Comparison of ENCODE assay signal across 8 mouse cellular contexts in genomic region chr8:123253451-123254098, GRCm38 (mm10). TPM values are rescaled to one million over a fixed set of nuclear protein-coding genes. Genes with fewer than 3 reads are reported as not detected.
DNase-seq lines count a peak whose midpoint lies in the region; ATAC-seq and TF ChIP-seq lines count a peak whose summit lies in the region.

No protein-coding gene starts in this region.

- no peak for DNase-seq in liver, postnatal 0 days
- DNase-seq in right cerebral cortex, postnatal 14 days, result no peak
- no peak for DNase-seq in cerebellum, postnatal 14 days
- no peak for DNase-seq in layer of hippocampus, postnatal 10 days (ENCODE audit: low spot score in 2 of 2)

- H3K4me3 ChIP-seq in megakaryocyte, embryonic 14.5 days (replicated peaks), result peak overlapping the region; percentile 98
- peak overlapping the region; percentile 89 for H3K4me3 ChIP-seq in brown adipose tissue, adult 24 weeks (ENCODE audit: insufficient read depth, low read depth, low read length)
- peak overlapping the region; percentile 97 for H3K4me3 ChIP-seq in hindbrain, embryonic 13.5 days
- peak overlapping the region; percentile 90 for H3K4me3 ChIP-seq in liver, postnatal 0 days (ENCODE audit: low read depth, low read length)

- H3K9ac ChIP-seq in hindbrain, embryonic 13.5 days, result peak overlapping the region; percentile 99
- H3K9ac ChIP-seq in liver, postnatal 0 days (replicated peaks), result peak overlapping the region; percentile 93

- H3K36me3 ChIP-seq in megakaryocyte, embryonic 14.5 days (replicated peaks; ENCODE audit: low read length), result peaks cover 68% of the 10 kb centered on the region
- H3K36me3 ChIP-seq in hindbrain, embryonic 13.5 days, result peaks cover 65% of the 10 kb centered on the region
- H3K36me3 ChIP-seq in liver, postnatal 0 days (replicated peaks; ENCODE audit: insufficient read depth, low read length), result peaks cover 36% of the 10 kb centered on the region

- no peak for TF ChIP-seq EP300 in liver, postnatal 0 days (IDR thresholded peaks at IDR 0.05; ENCODE audit: low read depth)

- H3K27ac ChIP-seq in brown adipose tissue, adult 24 weeks (replicated peaks; ENCODE audit: low read depth, low read length), result peak overlapping the region; percentile 59
- H3K27ac ChIP-seq in hindbrain, embryonic 13.5 days, result peak overlapping the region; percentile 94
- H3K27ac ChIP-seq in liver, postnatal 0 days (ENCODE audit: low read depth), result peak overlapping the region; percentile 92

- H3K27me3 ChIP-seq in megakaryocyte, embryonic 14.5 days (replicated peaks), result no peaks in the 10 kb centered on the region
- no peaks in the 10 kb centered on the region for H3K27me3 ChIP-seq in hindbrain, embryonic 13.5 days
- H3K27me3 ChIP-seq in liver, postnatal 0 days (ENCODE audit: insufficient read depth, low read length), result no peaks in the 10 kb centered on the region

- peaks cover 51% of the 10 kb centered on the region for H3K4me1 ChIP-seq in megakaryocyte, embryonic 14.5 days
- H3K4me1 ChIP-seq in brown adipose tissue, adult 24 weeks (ENCODE audit: control insufficient read depth, insufficient read depth, insufficient read length, low read length), result peaks cover 8% of the 10 kb centered on the region; the same call in 1 of the 2 replicates
- peaks cover 39% of the 10 kb centered on the region for H3K4me1 ChIP-seq in hindbrain, embryonic 13.5 days (replicated peaks)
- peaks cover 18% of the 10 kb centered on the region for H3K4me1 ChIP-seq in liver, postnatal 0 days (ENCODE audit: insufficient read depth)

- no peak for TF ChIP-seq CTCF in liver, postnatal 0 days (IDR thresholded peaks at IDR 0.05; ENCODE audit: low read depth)

- no peaks in the 10 kb centered on the region for H3K9me3 ChIP-seq in megakaryocyte, embryonic 14.5 days
- H3K9me3 ChIP-seq in hindbrain, embryonic 13.5 days, result no peaks in the 10 kb centered on the region
- no peaks in the 10 kb centered on the region for H3K9me3 ChIP-seq in liver, postnatal 0 days (ENCODE audit: low read length)

- WGBS in hindbrain, embryonic 13.5 days, result under 1% methylated on average over 39 of the region's 40 CpGs
- under 1% methylated on average over 36 of the region's 40 CpGs for WGBS in liver, postnatal 0 days (ENCODE audit: insufficient replicate concordance)

- no peak for ATAC-seq in megakaryocyte, adult 5-6 weeks (ENCODE audit: poor library complexity, severe bottlenecking)
- ATAC-seq in hindbrain, embryonic 13.5 days (ENCODE audit: low FRiP score), result peak; percentile 47
- peak; percentile 16 for ATAC-seq in liver, postnatal 0 days

- H3K4me2 ChIP-seq in hindbrain, embryonic 13.5 days, result peak overlapping the region; percentile 99
- H3K4me2 ChIP-seq in liver, postnatal 0 days (ENCODE audit: low read depth, low read length), result peak overlapping the region; percentile 77

RNA-seq across cellular contexts. Expression of gene Zfp276, which starts 0.4 kb away (rescaled TPM):
- 5.0 and 11.6 TPM in 2 replicates for polyA plus RNA-seq in megakaryocyte, embryonic 14.5 days (2012; ENCODE audit: insufficient read depth, low replicate concordance)
- total RNA-seq in megakaryocyte, adult 5-6 weeks (2015), result 13.5 and 16.4 TPM in 2 replicates
- 15.7 and 30.6 TPM in 2 replicates for total RNA-seq in megakaryocyte, adult 5-6 weeks (2017)
- 3.3 and 7.7 TPM in 2 replicates for polyA plus RNA-seq in brown adipose tissue, adult 24 weeks (2012; ENCODE audit: insufficient read depth, insufficient read length, missing spikeins)
- 24.3 and 26.0 TPM in 2 replicates for polyA plus RNA-seq in hindbrain, embryonic 13.5 days (2015; fragmentation: Nextera tagmentation; extraction: Ambion mirVana)
- polyA plus RNA-seq in liver, postnatal 0 days (2015; fragmentation: Nextera tagmentation; extraction: Ambion mirVana), result 4.9 and 5.5 TPM in 2 replicates
- 10 to 100 TPM; 23.5 to 26.1 TPM for total RNA-seq in layer of hippocampus, postnatal 10 days (2021)

RNA-seq across cellular contexts. Expression of gene Vps9d1, which starts 0.6 kb away (rescaled TPM):
- 49.9 and 179 TPM in 2 replicates for polyA plus RNA-seq in megakaryocyte, embryonic 14.5 days (2012; ENCODE audit: insufficient read depth, low replicate concordance)
- total RNA-seq in megakaryocyte, adult 5-6 weeks (2015), result 19.3 and 19.7 TPM in 2 replicates
- 23.8 and 27.7 TPM in 2 replicates for total RNA-seq in megakaryocyte, adult 5-6 weeks (2017)
- 7.7 and 8.5 TPM in 2 replicates for polyA plus RNA-seq in brown adipose tissue, adult 24 weeks (2012; ENCODE audit: insufficient read depth, insufficient read length, missing spikeins)
- 51.1 and 52.9 TPM in 2 replicates for polyA plus RNA-seq in hindbrain, embryonic 13.5 days (2015; fragmentation: Nextera tagmentation; extraction: Ambion mirVana)
- 3.9 and 4.5 TPM in 2 replicates for polyA plus RNA-seq in liver, postnatal 0 days (2015; fragmentation: Nextera tagmentation; extraction: Ambion mirVana)
- total RNA-seq in layer of hippocampus, postnatal 10 days (2021), result 10 to 100 TPM; 58.4 to 63.4 TPM

RNA-seq across cellular contexts. Expression of gene Spata2l, which starts 17.5 kb away (rescaled TPM):
- 5.3 and 6.1 TPM in 2 replicates for polyA plus RNA-seq in megakaryocyte, embryonic 14.5 days (2012; ENCODE audit: insufficient read depth, low replicate concordance)
- total RNA-seq in megakaryocyte, adult 5-6 weeks (2015), result 5.4 and 5.5 TPM in 2 replicates
- total RNA-seq in megakaryocyte, adult 5-6 weeks (2017), result 2.2 and 4.7 TPM in 2 replicates
- 1.4 and 1.9 TPM in 2 replicates for polyA plus RNA-seq in brown adipose tissue, adult 24 weeks (2012; ENCODE audit: insufficient read depth, insufficient read length, missing spikeins)
- polyA plus RNA-seq in hindbrain, embryonic 13.5 days (2015; fragmentation: Nextera tagmentation; extraction: Ambion mirVana), result 4.1 and 4.4 TPM in 2 replicates
- polyA plus RNA-seq in liver, postnatal 0 days (2015; fragmentation: Nextera tagmentation; extraction: Ambion mirVana), result 4.2 and 6.6 TPM in 2 replicates
- 10 to 100 TPM; 83.0 to 91.1 TPM for total RNA-seq in layer of hippocampus, postnatal 10 days (2021)

RNA-seq across cellular contexts. Expression of gene Cdk10, which starts 28.9 kb away (rescaled TPM):
- polyA plus RNA-seq in megakaryocyte, embryonic 14.5 days (2012; ENCODE audit: insufficient read depth, low replicate concordance), result 39.4 and 48.1 TPM in 2 replicates
- 11.1 and 13.8 TPM in 2 replicates for total RNA-seq in megakaryocyte, adult 5-6 weeks (2015)
- 16.3 and 20.2 TPM in 2 replicates for total RNA-seq in megakaryocyte, adult 5-6 weeks (2017)
- polyA plus RNA-seq in brown adipose tissue, adult 24 weeks (2012; ENCODE audit: insufficient read depth, insufficient read length, missing spikeins), result 11.4 and 12.3 TPM in 2 replicates
- 44.0 and 46.9 TPM in 2 replicates for polyA plus RNA-seq in hindbrain, embryonic 13.5 days (2015; fragmentation: Nextera tagmentation; extraction: Ambion mirVana)
- 8.7 TPM in 2 replicates for polyA plus RNA-seq in liver, postnatal 0 days (2015; fragmentation: Nextera tagmentation; extraction: Ambion mirVana)
- 10 to 100 TPM; 70.3 to 80.8 TPM for total RNA-seq in layer of hippocampus, postnatal 10 days (2021)

RNA-seq across cellular contexts. Expression of gene Spata33, which starts 40.9 kb away (rescaled TPM):
- polyA plus RNA-seq in megakaryocyte, embryonic 14.5 days (2012; ENCODE audit: insufficient read depth, low replicate concordance), result not detected in 2 replicates
- total RNA-seq in megakaryocyte, adult 5-6 weeks (2015), result 0.09 and 0.11 TPM in 2 replicates
- not detected in 2 replicates for total RNA-seq in megakaryocyte, adult 5-6 weeks (2017)
- 5.8 TPM in 1 of 2 replicates, not detected in the other for polyA plus RNA-seq in brown adipose tissue, adult 24 weeks (2012; ENCODE audit: insufficient read depth, insufficient read length, missing spikeins)
- polyA plus RNA-seq in hindbrain, embryonic 13.5 days (2015; fragmentation: Nextera tagmentation; extraction: Ambion mirVana), result 7.8 and 8.4 TPM in 2 replicates
- polyA plus RNA-seq in liver, postnatal 0 days (2015; fragmentation: Nextera tagmentation; extraction: Ambion mirVana), result 0.32 and 0.66 TPM in 2 replicates
- total RNA-seq in layer of hippocampus, postnatal 10 days (2021), result 1 to 10 TPM; 7.7 to 9.8 TPM
